Comparison of ENCODE assay signal across 9 mouse cellular contexts in the genomic region with DNA sequence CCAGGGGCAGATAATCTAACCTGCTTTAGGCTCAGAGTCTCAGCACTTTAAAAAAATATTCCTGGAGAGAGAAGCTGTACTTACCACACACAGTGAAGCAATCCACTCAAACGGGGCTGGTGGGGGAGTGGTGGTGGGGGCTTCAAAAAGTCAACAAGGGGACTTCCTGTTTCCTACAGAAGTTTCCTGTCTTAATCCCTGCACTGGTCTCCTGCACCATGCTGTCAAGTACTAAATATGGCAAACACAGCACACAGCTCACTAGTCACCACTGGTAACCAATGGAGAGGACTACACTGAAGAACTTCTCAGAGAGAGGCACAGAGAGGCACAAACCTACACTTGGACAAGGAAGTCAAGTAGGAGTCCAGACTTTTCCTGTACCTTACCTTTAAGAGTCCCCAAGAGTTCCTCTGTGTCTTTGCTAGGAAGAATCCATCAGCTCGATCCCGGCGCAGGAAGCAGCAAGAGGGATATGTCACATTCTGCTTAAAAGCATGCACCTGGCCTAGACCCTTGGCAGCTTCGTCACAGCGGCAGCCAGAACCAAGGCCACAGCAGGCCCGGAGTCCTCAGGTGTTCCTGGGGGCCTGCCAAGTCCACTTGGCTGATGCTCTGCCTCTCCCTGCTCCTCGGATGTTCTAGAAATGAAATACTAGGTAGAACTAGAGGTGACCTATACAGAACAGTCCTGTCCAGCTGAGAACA.
DNase-seq lines count a peak whose midpoint lies in the region; ATAC-seq and TF ChIP-seq lines count a peak whose summit lies in the region.
"Had no signal": no experiment of that assay in that cellular context is flagged by ENCODE, and none has a peak within 500 bp of the region (broad histone marks: within the 10 kb centered on the region; RNA-seq: fewer than 3 reads in every experiment).

No protein-coding gene starts in this region.

- 52% methylated on average over 8 of the region's 8 CpGs for WGBS in stomach, postnatal 0 days

- no peak overlapping the region for H3K9ac ChIP-seq in stomach, postnatal 0 days (ENCODE audit: low read length)
- H3K9ac ChIP-seq: midbrain, embryonic 12.5 days had no signal

- 0 out of 2 replicates have a peak, but pooled peaks have one; percentile 6 for ATAC-seq in stomach, postnatal 0 days (ENCODE audit: low FRiP score, low TSS enrichment)

- no peak for TF ChIP-seq EP300 in stomach, postnatal 0 days (optimal IDR thresholded peaks at IDR 0.05)

- no peaks in the 10 kb centered on the region for H3K4me1 ChIP-seq in stomach, postnatal 0 days (replicated peaks; ENCODE audit: control insufficient read depth, insufficient read depth)
- H3K4me1 ChIP-seq: midbrain, embryonic 12.5 days had no signal

- H3K9me3 ChIP-seq in stomach, postnatal 0 days (ENCODE audit: control insufficient read depth, low read length): no peaks in the 10 kb centered on the region
- H3K9me3 ChIP-seq: midbrain, embryonic 12.5 days had no signal

- TF ChIP-seq CTCF in stomach, postnatal 0 days (IDR thresholded peaks at IDR 0.05; ENCODE audit: low read depth): no peak

- DNase-seq in adrenal gland, adult 18-20 months (ENCODE audit: low spot score in 2 of 2): peak; percentile 5 to 25
- no peak for DNase-seq in adrenal gland, adult 8-10 months
- DNase-seq in ovary, postnatal 36 days (ENCODE audit: low spot score): peak; percentile 8
- DNase-seq in ovary, postnatal 10 days (ENCODE audit: low spot score): no peak
- peak; percentile 41 for DNase-seq in kidney, postnatal 10 days
- no peak for DNase-seq in stomach, postnatal 0 days (ENCODE audit: low spot score)
- no peak for DNase-seq in right cerebral cortex, postnatal 4 days
- no peak for DNase-seq in B cell, adult 2 months

- no peak overlapping the region for H3K4me3 ChIP-seq in stomach, postnatal 0 days (ENCODE audit: low read depth, low read length)
- H3K4me3 ChIP-seq: midbrain, embryonic 12.5 days had no signal

- no peaks in the 10 kb centered on the region for H3K36me3 ChIP-seq in stomach, postnatal 0 days (ENCODE audit: control insufficient read depth, insufficient read depth, low read length)
- H3K36me3 ChIP-seq: midbrain, embryonic 12.5 days had no signal

- no peak overlapping the region for H3K4me2 ChIP-seq in stomach, postnatal 0 days (replicated peaks; ENCODE audit: low read depth)
- H3K4me2 ChIP-seq: midbrain, embryonic 12.5 days had no signal

- H3K27ac ChIP-seq in stomach, postnatal 0 days (replicated peaks): peak overlapping the region; percentile 56; the same call in 1 of the 2 replicates
- H3K27ac ChIP-seq: midbrain, embryonic 12.5 days had no signal

- H3K27me3 ChIP-seq in stomach, postnatal 0 days (ENCODE audit: control insufficient read depth, insufficient read depth, low read length): no peaks in the 10 kb centered on the region
- H3K27me3 ChIP-seq: midbrain, embryonic 12.5 days had no signal

Comparison
In these comparisons a context has a peak if more than half of its experiments do, and no peak if none do; other contexts are left out.
1. DNase-seq: peak in adrenal gland, adult 18-20 months (2 of 2), ovary, postnatal 36 days (single experiment) and kidney, postnatal 10 days (single experiment); none in adrenal gland, adult 8-10 months (single experiment), ovary, postnatal 10 days (single experiment), stomach, postnatal 0 days (single experiment), right cerebral cortex, postnatal 4 days (single experiment) and B cell, adult 2 months (0 of 2).